Mouse (Mus musculus): ENCODE measurements at regions not wholly inside any gene's neighbourhood (a gene's known extent, or its start where the extent isn't known, plus 50 kb on each side); places are given as distances from the start of the nearest gene placed in this dataset.

- TF ChIP-seq GATA1 (IDR thresholded peaks at IDR 0.05; ENCODE audit: low read length) (no peak), TAL1 (IDR thresholded peaks at IDR 0.05; ENCODE audit: low read length) (no peak)
These were observed 309.2 kb upstream of the Hs6st1 start for GRCm38 (mm10) chr1:35759010-35759409.

Measured in erythroblast, embryonic 14.5 days (primary cell).